Mouse (Mus musculus): ENCODE measurements around the gene Gripap1. TPM values are rescaled to one million over a fixed set of nuclear protein-coding genes. Genes with fewer than 3 reads are reported as not detected.

Gene Gripap1
- polyA plus RNA-seq, 1 experiment from 2014 or later, result 73.9 TPM

- peak within 1 kb of the TSS; percentile 70 for H3K9ac ChIP-seq (ENCODE audit: low read depth, low read length)
- H3K4me3 ChIP-seq (ENCODE audit: low read depth, low read length), result peak within 1 kb of the TSS; percentile 59
- H3K27ac ChIP-seq (ENCODE audit: low read length), result peak within 1 kb of the TSS; percentile 63; the same call in 1 of the 2 replicates
- H3K9me3 ChIP-seq (replicated peaks; ENCODE audit: control insufficient read depth, low read length, poor library complexity, severe bottlenecking), result no peaks in the 10 kb centered on the region
- 21% methylated on average over 34 of the region's 38 CpGs for WGBS
- H3K27me3 ChIP-seq (ENCODE audit: control insufficient read depth, insufficient read depth, low read depth, low read length), result no peaks in the 10 kb centered on the region
- peak within 1 kb of the TSS; percentile 69 for H3K4me2 ChIP-seq (ENCODE audit: low read length)
- no peaks in the 10 kb centered on the region for H3K36me3 ChIP-seq (ENCODE audit: control insufficient read depth, insufficient read depth, low read length)
- peak; percentile 95 for ATAC-seq
- peaks cover 22% of the 10 kb centered on the region for H3K4me1 ChIP-seq (ENCODE audit: control insufficient read depth, insufficient read depth, low read length)
Observed at GRCm38 (mm10) chrX:7762137-7762920, 27.2 kb upstream of the Gripap1 start, which contains the start of gene Tfe3. Tfe3 (plus strand) TSS chrX:7762560.

GRCm38 (mm10) chrX:7762921-7763197 lies 26.7 kb upstream of the Gripap1 start:
- peaks cover 22% of the 10 kb centered on the region for H3K4me1 ChIP-seq (ENCODE audit: control insufficient read depth, insufficient read depth, low read length)
- H3K9me3 ChIP-seq (replicated peaks; ENCODE audit: control insufficient read depth, low read length, poor library complexity, severe bottlenecking), result no peaks in the 10 kb centered on the region
- no peaks in the 10 kb centered on the region for H3K36me3 ChIP-seq (ENCODE audit: control insufficient read depth, insufficient read depth, low read length)
- peak overlapping the region; percentile 59 for H3K4me3 ChIP-seq (ENCODE audit: low read depth, low read length)
- H3K27ac ChIP-seq (ENCODE audit: low read length), result no peak overlapping the region
- peak overlapping the region; percentile 69 for H3K4me2 ChIP-seq (ENCODE audit: low read length)
- peak overlapping the region; percentile 70 for H3K9ac ChIP-seq (ENCODE audit: low read depth, low read length)
- 11% methylated on average over 21 of the region's 21 CpGs for WGBS
- H3K27me3 ChIP-seq (ENCODE audit: control insufficient read depth, insufficient read depth, low read depth, low read length), result no peaks in the 10 kb centered on the region
- no peak for ATAC-seq

- Histone ChIP-seq H3K9me3 (replicated peaks; ENCODE audit: control insufficient read depth, low read length, poor library complexity, severe bottlenecking) (no peaks in the 10 kb centered on the region), H3K36me3 (ENCODE audit: control insufficient read depth, insufficient read depth, low read length) (no peaks in the 10 kb centered on the region), H3K4me2 (ENCODE audit: low read length) (peak overlapping the region; percentile 69), H3K27me3 (ENCODE audit: control insufficient read depth, insufficient read depth, low read depth, low read length) (no peaks in the 10 kb centered on the region), H3K9ac (ENCODE audit: low read depth, low read length) (peak overlapping the region; percentile 70), H3K27ac (ENCODE audit: low read length) (no peak overlapping the region), H3K4me3 (ENCODE audit: low read depth, low read length) (peak overlapping the region; percentile 59), H3K4me1 (ENCODE audit: control insufficient read depth, insufficient read depth, low read length) (peaks cover 22% of the 10 kb centered on the region)
- peak; percentile 3; the same call in 1 of the 2 replicates for ATAC-seq
- 18% methylated on average over 21 of the region's 22 CpGs for WGBS
Observed at GRCm38 (mm10) chrX:7763631-7764393, 25.8 kb upstream of the Gripap1 start.

DNA sequence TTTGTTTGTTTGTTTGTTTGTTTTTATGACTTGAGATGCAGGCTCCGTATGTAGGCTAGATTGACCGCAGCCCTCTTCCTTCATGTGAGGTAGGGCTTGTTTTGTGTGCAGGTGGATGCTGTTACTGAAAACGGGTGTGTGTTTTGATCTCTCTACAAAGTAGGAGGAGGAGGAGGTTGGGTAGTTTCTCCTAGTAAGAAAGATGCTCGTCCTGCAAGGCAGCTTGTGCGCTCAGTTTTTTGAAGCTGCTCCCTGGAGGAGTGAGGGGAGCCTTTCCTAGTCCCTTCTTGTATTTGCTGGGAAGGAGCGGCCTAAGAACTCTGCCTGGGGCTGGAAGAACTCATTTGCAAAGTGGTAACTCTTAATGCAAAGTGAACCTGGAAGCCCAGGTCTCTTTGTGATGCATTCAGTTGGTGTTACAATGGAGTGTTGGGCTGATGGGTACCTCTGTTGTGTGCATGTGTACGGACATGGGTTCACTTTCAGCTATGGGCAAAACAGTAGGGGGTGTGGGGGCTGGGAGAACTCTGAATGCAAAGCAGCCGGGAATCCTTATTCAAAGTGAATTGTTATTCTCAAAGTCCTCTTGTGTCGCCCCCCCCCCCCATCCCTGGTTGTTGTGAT lies 24.8 kb upstream of the Gripap1 start:
- peaks cover 22% of the 10 kb centered on the region for H3K4me1 ChIP-seq (ENCODE audit: control insufficient read depth, insufficient read depth, low read length)
- no peaks in the 10 kb centered on the region for H3K9me3 ChIP-seq (replicated peaks; ENCODE audit: control insufficient read depth, low read length, poor library complexity, severe bottlenecking)
- ATAC-seq, result no peak
- no peaks in the 10 kb centered on the region for H3K27me3 ChIP-seq (ENCODE audit: control insufficient read depth, insufficient read depth, low read depth, low read length)
- H3K27ac ChIP-seq (ENCODE audit: low read length), result no peak overlapping the region
- no peaks in the 10 kb centered on the region for H3K36me3 ChIP-seq (ENCODE audit: control insufficient read depth, insufficient read depth, low read length)
- peak overlapping the region; percentile 59 for H3K4me3 ChIP-seq (ENCODE audit: low read depth, low read length)
- peak overlapping the region; percentile 46 for H3K9ac ChIP-seq (ENCODE audit: low read depth, low read length)
- 15% methylated on average over 9 of the region's 9 CpGs for WGBS
- peak overlapping the region; percentile 69 for H3K4me2 ChIP-seq (ENCODE audit: low read length)

DNA sequence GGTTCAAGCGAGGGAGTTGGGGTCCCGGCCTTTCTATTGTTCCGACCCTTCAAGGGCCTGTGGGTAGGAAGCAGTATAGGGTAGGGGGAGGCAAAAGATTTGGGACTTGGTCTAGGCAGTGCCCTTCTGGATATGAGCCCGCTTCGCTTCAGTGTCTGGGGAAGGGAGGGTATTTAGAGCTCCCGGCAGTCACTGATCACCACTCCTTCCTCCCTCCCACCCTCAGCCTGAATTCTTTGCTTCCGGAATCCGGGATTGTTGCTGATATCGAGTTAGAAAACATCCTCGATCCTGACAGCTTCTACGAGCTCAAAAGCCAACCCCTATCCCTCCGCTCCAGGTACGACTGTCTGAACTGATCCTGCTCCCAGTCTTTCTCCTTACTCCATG lies 24.3 kb upstream of the Gripap1 start:
- Histone ChIP-seq H3K4me1 (ENCODE audit: control insufficient read depth, insufficient read depth, low read length) (peaks cover 22% of the 10 kb centered on the region), H3K27ac (ENCODE audit: low read length) (0 out of 2 replicates have a peak overlapping the region, but pooled peaks have one; percentile 26), H3K27me3 (ENCODE audit: control insufficient read depth, insufficient read depth, low read depth, low read length) (no peaks in the 10 kb centered on the region)

DNA sequence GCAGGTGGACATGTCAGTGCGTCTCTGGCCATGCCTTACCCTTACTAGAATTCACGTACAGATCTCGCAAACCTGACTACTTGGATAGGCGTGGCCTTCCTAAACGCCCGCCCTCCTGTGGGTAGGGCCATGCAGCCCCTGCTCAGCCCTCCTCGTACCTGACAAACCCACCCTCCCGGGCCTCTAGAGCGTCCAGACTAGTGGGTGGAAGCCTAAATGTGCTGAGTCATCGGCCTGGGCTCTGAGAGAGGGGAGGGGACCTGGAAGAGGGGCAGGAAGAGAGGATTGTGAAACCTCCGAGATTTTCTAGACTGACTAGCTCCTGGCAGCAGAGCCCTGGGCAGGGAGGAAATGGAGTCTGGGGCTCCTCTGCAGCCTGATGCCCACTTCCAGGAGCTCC lies 23.8 kb upstream of the Gripap1 start:
- H3K4me1 ChIP-seq (ENCODE audit: control insufficient read depth, insufficient read depth, low read length), result peaks cover 22% of the 10 kb centered on the region
- no peak overlapping the region for H3K27ac ChIP-seq (ENCODE audit: low read length)
- 0 out of 2 replicates have a peak, but pooled peaks have one; percentile 26 for ATAC-seq
- 11% methylated on average over 11 of the region's 11 CpGs for WGBS
- H3K4me2 ChIP-seq (ENCODE audit: low read length), result peak overlapping the region; percentile 69
- H3K36me3 ChIP-seq (ENCODE audit: control insufficient read depth, insufficient read depth, low read length), result peaks cover 2% of the 10 kb centered on the region; the same call in 1 of the 2 replicates
- peak overlapping the region; percentile 59 for H3K4me3 ChIP-seq (ENCODE audit: low read depth, low read length)
- H3K27me3 ChIP-seq (ENCODE audit: control insufficient read depth, insufficient read depth, low read depth, low read length), result no peaks in the 10 kb centered on the region
- peak overlapping the region; percentile 46 for H3K9ac ChIP-seq (ENCODE audit: low read depth, low read length)
- no peaks in the 10 kb centered on the region for H3K9me3 ChIP-seq (replicated peaks; ENCODE audit: control insufficient read depth, low read length, poor library complexity, severe bottlenecking)

More for the DNA sequence above, 24.3 kb upstream of the Gripap1 start:
- Histone ChIP-seq H3K4me3 (ENCODE audit: low read depth, low read length) (peak overlapping the region; percentile 59), H3K4me2 (ENCODE audit: low read length) (peak overlapping the region; percentile 69), H3K9me3 (replicated peaks; ENCODE audit: control insufficient read depth, low read length, poor library complexity, severe bottlenecking) (no peaks in the 10 kb centered on the region), H3K36me3 (ENCODE audit: control insufficient read depth, insufficient read depth, low read length) (no peaks in the 10 kb centered on the region), H3K9ac (ENCODE audit: low read depth, low read length) (peak overlapping the region; percentile 46)
- WGBS, result 33% methylated on average over 13 of the region's 13 CpGs
- ATAC-seq, result no peak

- Histone ChIP-seq H3K27ac (ENCODE audit: low read length) (no peak overlapping the region), H3K27me3 (ENCODE audit: control insufficient read depth, insufficient read depth, low read depth, low read length) (no peaks in the 10 kb centered on the region), H3K36me3 (ENCODE audit: control insufficient read depth, insufficient read depth, low read length) (peaks cover 6% of the 10 kb centered on the region; the same call in 1 of the 2 replicates), H3K4me1 (ENCODE audit: control insufficient read depth, insufficient read depth, low read length) (peaks cover 13% of the 10 kb centered on the region), H3K9me3 (replicated peaks; ENCODE audit: control insufficient read depth, low read length, poor library complexity, severe bottlenecking) (no peaks in the 10 kb centered on the region), H3K4me3 (ENCODE audit: low read depth, low read length) (no peak overlapping the region), H3K4me2 (ENCODE audit: low read length) (no peak overlapping the region), H3K9ac (ENCODE audit: low read depth, low read length) (no peak overlapping the region)
- no peak for ATAC-seq
- 90% methylated on average over 7 of the region's 7 CpGs for WGBS
Observed at GRCm38 (mm10) chrX:7769302-7770017, 20.1 kb upstream of the Gripap1 start.

DNA sequence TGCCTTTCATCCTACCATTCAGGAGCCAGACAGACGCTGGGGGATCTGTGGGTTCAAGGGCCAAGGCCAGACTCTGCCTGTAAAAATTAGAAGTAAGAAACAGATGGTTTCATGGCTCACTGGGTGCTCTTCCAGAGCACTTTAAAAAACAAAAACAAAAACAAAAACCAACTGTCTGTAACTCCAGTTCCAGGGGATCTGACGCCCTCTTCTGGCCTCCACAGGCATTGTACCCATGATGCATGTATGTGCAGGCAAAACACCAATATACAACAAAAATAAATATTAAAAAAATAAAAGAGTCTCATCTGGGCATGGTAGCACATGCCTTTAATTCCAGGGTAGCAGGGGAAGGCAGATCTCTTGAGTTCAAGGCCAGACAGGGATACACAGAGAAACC lies 16.8 kb upstream of the Gripap1 start:
- no peaks in the 10 kb centered on the region for H3K27me3 ChIP-seq (ENCODE audit: control insufficient read depth, insufficient read depth, low read depth, low read length)
- H3K4me3 ChIP-seq (ENCODE audit: low read depth, low read length), result no peak overlapping the region
- WGBS, result 58% methylated on average over 2 of the region's 2 CpGs
- no peak overlapping the region for H3K9ac ChIP-seq (ENCODE audit: low read depth, low read length)
- no peak overlapping the region for H3K27ac ChIP-seq (ENCODE audit: low read length)
- ATAC-seq, result no peak
- H3K4me1 ChIP-seq (ENCODE audit: control insufficient read depth, insufficient read depth, low read length), result no peaks in the 10 kb centered on the region
- H3K4me2 ChIP-seq (ENCODE audit: low read length), result no peak overlapping the region
- H3K36me3 ChIP-seq (ENCODE audit: control insufficient read depth, insufficient read depth, low read length), result peaks cover 6% of the 10 kb centered on the region; the same call in 1 of the 2 replicates
- H3K9me3 ChIP-seq (replicated peaks; ENCODE audit: control insufficient read depth, low read length, poor library complexity, severe bottlenecking), result no peaks in the 10 kb centered on the region

Data from midbrain, embryonic 16.5 days (tissue).